Mouse (Mus musculus) CH12.LX (cell line): ENCODE data around the gene Nav1.

ENCODE experiments used
- CHD2 ChIP-seq: IDR thresholded peaks from 2 replicates; pipeline ENCODE4 v1.6.1; 2011; ENCODE audit warnings: low read length, improper control_type of control experiment
- CTCF ChIP-seq, 2 experiments: IDR thresholded peaks in 1 of 2; conservative IDR thresholded peaks in 1 of 2; 2 replicates each; pipeline ENCODE4 v1.5.1; 2011 to 2012; ENCODE audit warnings: low read depth in 2 of 2, low read length in 2 of 2, improper control_type of control experiment in 1 of 2, inconsistent platforms in 1 of 2, mild to moderate bottlenecking in 1 of 2, moderate library complexity in 1 of 2
- EP300 ChIP-seq: IDR thresholded peaks from 2 replicates; pipeline ENCODE4 v1.6.1; 2011; ENCODE audit warnings: low read length, improper control_type of control experiment
- HCFC1 ChIP-seq: IDR thresholded peaks from 2 replicates; pipeline ENCODE4 v1.6.1; 2012; ENCODE audit warnings: low read depth, mild to moderate bottlenecking, inconsistent platforms, low read length, improper control_type of control experiment
- MXI1 ChIP-seq: IDR thresholded peaks from 2 replicates; pipeline ENCODE4 v1.6.1; 2011; ENCODE audit warnings: mild to moderate bottlenecking, low read depth, low read length, improper control_type of control experiment
- NELFE ChIP-seq: IDR thresholded peaks from 2 replicates; pipeline ENCODE4 v1.6.1; 2011; ENCODE audit warnings: low read depth, low read length, improper control_type of control experiment
- POLR2A ChIP-seq: IDR thresholded peaks from 2 replicates; pipeline ENCODE4 v1.6.1; 2011; ENCODE audit warnings: low read depth, mild to moderate bottlenecking, improper control_type of control experiment, low read length
- SMC3 ChIP-seq: IDR thresholded peaks from 2 replicates; pipeline ENCODE4 v1.6.1; 2011; ENCODE audit warnings: low read depth, low read length, improper control_type of control experiment
- TBP ChIP-seq: conservative IDR thresholded peaks from 2 replicates; pipeline ENCODE4 v1.6.1; 2011; ENCODE audit warnings: low read depth, low read length, improper control_type of control experiment
- ZKSCAN1 ChIP-seq: IDR thresholded peaks from 2 replicates; pipeline ENCODE4 v1.6.1; 2012; ENCODE audit warnings: low read depth, inconsistent platforms, low read length, improper control_type of control experiment, borderline replicate concordance
- ZNF384 ChIP-seq: IDR thresholded peaks from 2 replicates; pipeline ENCODE4 v1.6.1; 2012; ENCODE audit warnings: low read depth, low read length, improper control_type of control experiment, inconsistent platforms

DNA sequence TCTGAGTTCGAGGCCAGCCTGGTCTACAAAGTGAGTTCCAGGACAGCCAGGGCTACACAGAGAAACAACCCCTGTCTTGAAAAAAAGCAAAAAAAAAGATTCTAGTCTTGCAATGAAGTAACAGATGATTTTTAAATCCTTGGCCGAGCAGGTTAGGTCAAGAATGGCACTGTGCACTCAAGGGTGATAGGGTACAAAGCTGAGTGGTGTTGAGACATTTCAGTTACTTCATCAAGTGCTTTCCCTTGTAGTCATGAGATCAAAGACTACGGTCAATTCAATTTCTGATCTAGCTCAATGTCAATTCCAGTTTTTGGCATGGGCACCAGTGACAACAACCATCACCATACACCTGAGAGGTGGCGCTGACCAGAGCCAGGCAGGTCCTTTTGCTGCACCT is 198.1 kb downstream of the Nav1 start:
- TF ChIP-seq POLR2A = no peak
- no peak for TF ChIP-seq HCFC1
- no peak for TF ChIP-seq EP300
- no peak for TF ChIP-seq CHD2
- no peak for TF ChIP-seq TBP
- no peak for TF ChIP-seq ZKSCAN1
- TF ChIP-seq NELFE = no peak
- no peak for TF ChIP-seq CTCF (conservative IDR thresholded peaks at IDR 0.05 in 1 of 2, IDR thresholded peaks at IDR 0.05 in 1 of 2; ENCODE audit: low read depth in 2 of 2, low read length in 2 of 2)
- no peak for TF ChIP-seq SMC3
- no peak for TF ChIP-seq ZNF384
- no peak for TF ChIP-seq MXI1
